Mouse (Mus musculus) E14TG2a.4 (cell line): Measurements from ENCODE around the gene Pcsk5.

ENCODE experiments used
- CTCF ChIP-seq: conservative IDR thresholded peaks from 2 replicates; pipeline ENCODE4 v1.5.1; 2014; ENCODE audit warnings: low read length
- NANOG ChIP-seq: IDR thresholded peaks from 2 replicates; pipeline ENCODE4 v1.6.1; 2014; ENCODE audit warnings: borderline replicate concordance, low read length, mixed read lengths
- POU5F1 ChIP-seq: IDR thresholded peaks from 2 replicates; pipeline ENCODE4 v1.6.1; 2014; ENCODE audit warnings: low read length, borderline replicate concordance

GRCm38 (mm10) chr19:17476021-17476420 lies 361.4 kb downstream of the Pcsk5 start:
- TF ChIP-seq CTCF (no peak), POU5F1 (no peak), NANOG (no peak)
